Mouse (Mus musculus): ENCODE results near the gene Spag7. TPM values are rescaled to one million over a fixed set of nuclear protein-coding genes. Genes with fewer than 3 reads are reported as not detected.

The Spag7 gene
- polyA plus RNA-seq (2012; rRNA removed) = 20.0 and 20.2 TPM in 2 replicates

DNA sequence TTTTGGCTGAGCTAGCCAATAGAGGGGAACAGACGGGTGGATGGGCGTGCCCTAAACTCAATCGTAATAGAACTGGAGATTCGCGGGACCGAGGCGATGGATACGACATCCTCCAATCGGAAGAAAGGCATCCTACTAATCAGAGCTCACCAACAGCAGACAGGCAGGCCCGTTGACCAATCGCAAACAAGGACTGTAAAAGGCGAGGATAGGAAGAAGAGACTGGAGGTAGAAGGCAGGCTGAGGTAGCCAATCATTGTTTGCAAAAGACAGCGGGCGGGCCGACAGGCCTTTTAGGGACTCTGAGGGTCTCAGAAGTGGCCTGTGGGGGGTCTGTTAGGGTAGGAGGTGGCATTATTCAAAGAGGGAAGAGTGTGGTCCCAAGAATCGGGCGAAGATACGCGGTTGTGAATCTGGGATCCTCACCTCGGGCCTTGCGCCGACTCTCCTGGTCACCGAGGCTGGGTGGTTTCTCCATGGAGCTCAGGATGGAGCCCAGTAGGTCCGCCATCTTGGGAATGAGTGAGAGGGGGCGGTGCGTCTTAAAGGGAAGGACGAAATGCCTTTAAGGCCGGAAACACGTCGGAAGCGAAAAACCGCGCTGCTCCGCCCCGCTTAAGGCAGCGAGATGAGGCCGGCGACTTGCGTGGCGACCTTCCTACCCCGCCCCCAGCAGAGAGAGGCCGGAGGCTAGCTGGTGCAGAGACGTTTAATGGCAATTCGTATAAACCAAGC lies at the start of gene Spag7:
Spag7 (minus strand) TSS at position 646 of the 735 bp plus-strand sequence.
- H3K27ac ChIP-seq (ENCODE audit: insufficient read depth, low read length) = peak within 1 kb of the TSS; percentile 97
- peak; percentile 97 to 98 for DNase-seq (ENCODE audit: low read depth in 1 of 2, low spot score in 2 of 2)
- H3K4me3 ChIP-seq (ENCODE audit: extremely low read depth, insufficient read depth, insufficient read length) = peak within 1 kb of the TSS; percentile 85
- H3K36me3 ChIP-seq (ENCODE audit: control insufficient read depth, insufficient read depth, low read length) = peaks cover 12% of the 10 kb centered on the region
- under 1% methylated on average over 44 of the region's 44 CpGs for WGBS
- TF ChIP-seq POLR2A (IDR thresholded peaks at IDR 0.05; ENCODE audit: low read depth, low read length) (no peak; the same call in none of the 2 replicates), CTCF (IDR thresholded peaks at IDR 0.05; ENCODE audit: extremely low read depth, insufficient read depth, insufficient read length, insufficient replicate concordance) (no peak)
- H3K27me3 ChIP-seq (ENCODE audit: control insufficient read depth, insufficient read depth, low read length) = no peaks in the 10 kb centered on the region
- peaks cover 9% of the 10 kb centered on the region; the same call in 1 of the 2 replicates for H3K4me1 ChIP-seq (ENCODE audit: control insufficient read depth, insufficient read depth, insufficient read length)

GRCm38 (mm10) chr11:70718481-70718880 lies 49.3 kb upstream of the Spag7 start:
- DNase-seq (ENCODE audit: low read depth in 1 of 2, low spot score in 2 of 2) = no peak
- Histone ChIP-seq H3K4me1 (ENCODE audit: control insufficient read depth, insufficient read depth, insufficient read length) (peaks cover 4% of the 10 kb centered on the region; the same call in 1 of the 2 replicates), H3K36me3 (ENCODE audit: control insufficient read depth, insufficient read depth, low read length) (peaks cover 15% of the 10 kb centered on the region), H3K27me3 (ENCODE audit: control insufficient read depth, insufficient read depth, low read length) (no peaks in the 10 kb centered on the region), H3K27ac (ENCODE audit: insufficient read depth, low read length) (no peak overlapping the region), H3K4me3 (ENCODE audit: extremely low read depth, insufficient read depth, insufficient read length) (no peak overlapping the region)
- 82% methylated on average over 5 of the region's 5 CpGs for WGBS
- no peak for TF ChIP-seq CTCF (IDR thresholded peaks at IDR 0.05; ENCODE audit: extremely low read depth, insufficient read depth, insufficient read length, insufficient replicate concordance)
- no peak for TF ChIP-seq POLR2A (IDR thresholded peaks at IDR 0.05; ENCODE audit: low read depth, low read length)

DNA sequence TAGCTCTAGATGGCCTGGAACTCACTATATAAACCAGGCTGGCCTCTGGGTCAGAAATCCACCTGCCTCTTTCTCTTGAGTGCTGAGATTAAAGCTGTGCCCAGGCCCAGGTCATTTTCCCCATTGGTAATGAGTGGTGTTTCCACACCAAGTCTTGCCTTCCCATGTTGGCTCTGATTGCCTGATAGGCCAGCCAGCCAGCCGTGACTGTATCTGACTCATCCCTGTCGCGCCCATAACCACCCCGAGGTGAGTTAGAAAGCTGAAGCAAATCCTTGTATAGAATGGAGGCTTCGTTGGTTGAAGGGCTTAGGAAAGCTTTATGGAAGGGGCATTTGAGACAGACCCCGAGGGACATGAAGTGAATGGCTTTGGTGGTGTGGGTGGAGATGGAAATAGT lies 46.6 kb upstream of the Spag7 start:
- TF ChIP-seq CTCF (IDR thresholded peaks at IDR 0.05; ENCODE audit: extremely low read depth, insufficient read depth, insufficient read length, insufficient replicate concordance) = no peak
- TF ChIP-seq POLR2A (IDR thresholded peaks at IDR 0.05; ENCODE audit: low read depth, low read length) = no peak
- WGBS = 80% methylated on average over 6 of the region's 6 CpGs
- H3K4me1 ChIP-seq (ENCODE audit: control insufficient read depth, insufficient read depth, insufficient read length) = peaks cover 4% of the 10 kb centered on the region; the same call in 1 of the 2 replicates
- no peak overlapping the region for H3K4me3 ChIP-seq (ENCODE audit: extremely low read depth, insufficient read depth, insufficient read length)
- no peak for DNase-seq (ENCODE audit: low read depth in 1 of 2, low spot score in 2 of 2)
- no peaks in the 10 kb centered on the region for H3K27me3 ChIP-seq (ENCODE audit: control insufficient read depth, insufficient read depth, low read length)
- H3K36me3 ChIP-seq (ENCODE audit: control insufficient read depth, insufficient read depth, low read length) = peaks cover 18% of the 10 kb centered on the region
- no peak overlapping the region for H3K27ac ChIP-seq (ENCODE audit: insufficient read depth, low read length)

GRCm38 (mm10) chr11:70713222-70713621 lies 44.0 kb upstream of the Spag7 start:
- no peak for TF ChIP-seq CTCF (IDR thresholded peaks at IDR 0.05; ENCODE audit: extremely low read depth, insufficient read depth, insufficient read length, insufficient replicate concordance)
- no peak for TF ChIP-seq POLR2A (IDR thresholded peaks at IDR 0.05; ENCODE audit: low read depth, low read length)
- Histone ChIP-seq H3K27ac (ENCODE audit: insufficient read depth, low read length) (no peak overlapping the region), H3K27me3 (ENCODE audit: control insufficient read depth, insufficient read depth, low read length) (no peaks in the 10 kb centered on the region), H3K36me3 (ENCODE audit: control insufficient read depth, insufficient read depth, low read length) (peaks cover 13% of the 10 kb centered on the region), H3K4me3 (ENCODE audit: extremely low read depth, insufficient read depth, insufficient read length) (no peak overlapping the region), H3K4me1 (ENCODE audit: control insufficient read depth, insufficient read depth, insufficient read length) (no peaks in the 10 kb centered on the region)
- WGBS = 87% methylated on average over 6 of the region's 6 CpGs
- DNase-seq (ENCODE audit: low read depth in 1 of 2, low spot score in 2 of 2) = no peak

DNA sequence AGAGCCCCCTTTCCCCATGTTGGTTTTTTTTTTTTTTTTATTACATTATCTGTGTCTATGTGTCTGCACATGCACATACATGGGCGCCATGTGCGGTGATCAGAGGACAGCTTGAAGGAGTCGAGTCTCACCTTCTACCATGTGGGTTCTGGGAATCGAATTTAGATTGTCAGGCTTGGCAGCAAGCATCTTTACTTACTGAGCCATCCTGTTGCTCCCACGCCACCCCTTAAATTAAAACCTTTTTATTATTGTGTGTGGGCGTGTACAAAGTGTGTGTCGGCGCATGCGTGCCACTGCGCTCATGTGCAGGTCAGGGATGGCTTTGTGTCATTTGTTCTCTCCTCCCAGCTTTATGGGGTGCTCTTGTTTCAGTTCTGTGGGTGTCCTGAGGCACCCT lies 41.8 kb upstream of the Spag7 start:
- 92% methylated on average over 10 of the region's 10 CpGs for WGBS
- Histone ChIP-seq H3K27me3 (ENCODE audit: control insufficient read depth, insufficient read depth, low read length) (no peaks in the 10 kb centered on the region), H3K27ac (ENCODE audit: insufficient read depth, low read length) (no peak overlapping the region), H3K4me1 (ENCODE audit: control insufficient read depth, insufficient read depth, insufficient read length) (no peaks in the 10 kb centered on the region), H3K36me3 (ENCODE audit: control insufficient read depth, insufficient read depth, low read length) (peaks cover 18% of the 10 kb centered on the region), H3K4me3 (ENCODE audit: extremely low read depth, insufficient read depth, insufficient read length) (no peak overlapping the region)
- no peak for DNase-seq (ENCODE audit: low read depth in 1 of 2, low spot score in 2 of 2)
- no peak for TF ChIP-seq POLR2A (IDR thresholded peaks at IDR 0.05; ENCODE audit: low read depth, low read length)
- TF ChIP-seq CTCF (IDR thresholded peaks at IDR 0.05; ENCODE audit: extremely low read depth, insufficient read depth, insufficient read length, insufficient replicate concordance) = no peak

- no peak overlapping the region for H3K27ac ChIP-seq (ENCODE audit: insufficient read depth, low read length)
- WGBS = 85% methylated on average over 3 of the region's 3 CpGs
- H3K36me3 ChIP-seq (ENCODE audit: control insufficient read depth, insufficient read depth, low read length) = peaks cover 30% of the 10 kb centered on the region
- no peak for DNase-seq (ENCODE audit: low read depth in 1 of 2, low spot score in 2 of 2)
- no peak overlapping the region for H3K4me3 ChIP-seq (ENCODE audit: extremely low read depth, insufficient read depth, insufficient read length)
- no peaks in the 10 kb centered on the region for H3K27me3 ChIP-seq (ENCODE audit: control insufficient read depth, insufficient read depth, low read length)
- TF ChIP-seq CTCF (IDR thresholded peaks at IDR 0.05; ENCODE audit: extremely low read depth, insufficient read depth, insufficient read length, insufficient replicate concordance) (no peak), POLR2A (IDR thresholded peaks at IDR 0.05; ENCODE audit: low read depth, low read length) (no peak)
- peaks cover 4% of the 10 kb centered on the region; the same call in 1 of the 2 replicates for H3K4me1 ChIP-seq (ENCODE audit: control insufficient read depth, insufficient read depth, insufficient read length)
These were observed 36.9 kb upstream of the Spag7 start for GRCm38 (mm10) chr11:70706127-70706526.

- no peak for TF ChIP-seq CTCF (IDR thresholded peaks at IDR 0.05; ENCODE audit: extremely low read depth, insufficient read depth, insufficient read length, insufficient replicate concordance)
- TF ChIP-seq POLR2A (IDR thresholded peaks at IDR 0.05; ENCODE audit: low read depth, low read length) = no peak
- no peaks in the 10 kb centered on the region for H3K27me3 ChIP-seq (ENCODE audit: control insufficient read depth, insufficient read depth, low read length)
- DNase-seq (ENCODE audit: low read depth in 1 of 2, low spot score in 2 of 2) = no peak
- H3K36me3 ChIP-seq (ENCODE audit: control insufficient read depth, insufficient read depth, low read length) = peaks cover 23% of the 10 kb centered on the region
- peaks cover 8% of the 10 kb centered on the region; the same call in 1 of the 2 replicates for H3K4me1 ChIP-seq (ENCODE audit: control insufficient read depth, insufficient read depth, insufficient read length)
- no peak overlapping the region for H3K27ac ChIP-seq (ENCODE audit: insufficient read depth, low read length)
- no peak overlapping the region for H3K4me3 ChIP-seq (ENCODE audit: extremely low read depth, insufficient read depth, insufficient read length)
- 92% methylated on average over 6 of the region's 6 CpGs for WGBS
These were observed 33.6 kb upstream of the Spag7 start for GRCm38 (mm10) chr11:70702781-70703180.
